Mouse (Mus musculus): ENCODE results near the gene Wnt3. TPM values are rescaled to one million over a fixed set of nuclear protein-coding genes. Genes with fewer than 3 reads are reported as not detected.
"Not testable (repeated sequence)": the region's sequence is repeated elsewhere in the genome, so short reads cannot be mapped to it uniquely, and the experiment has no call there.

Wnt3 gene
- not detected in 2 replicates for total RNA-seq (2015)
- total RNA-seq (2017), result not detected in 2 replicates

GRCm38 (mm10) chr11:103773387-103774227 lies at the start of gene Wnt3:
Wnt3 (plus strand) TSS chr11:103774150.
- no peak for ATAC-seq (ENCODE audit: poor library complexity, severe bottlenecking)

GRCm38 (mm10) chr11:103724331-103724771 lies 49.6 kb upstream of the Wnt3 start:
- no peak for ATAC-seq (ENCODE audit: poor library complexity, severe bottlenecking)

- ATAC-seq (ENCODE audit: poor library complexity, severe bottlenecking), result no peak
Measured at GRCm38 (mm10) chr11:103729282-103729985, 44.5 kb upstream of the Wnt3 start.

GRCm38 (mm10) chr11:103731594-103731993 lies 42.4 kb upstream of the Wnt3 start:
- no peak for ATAC-seq (ENCODE audit: poor library complexity, severe bottlenecking)

- no peak for ATAC-seq (ENCODE audit: poor library complexity, severe bottlenecking)
Measured at GRCm38 (mm10) chr11:103732306-103732705, 41.6 kb upstream of the Wnt3 start.

GRCm38 (mm10) chr11:103733069-103733468 lies 40.9 kb upstream of the Wnt3 start:
- no peak for ATAC-seq (ENCODE audit: poor library complexity, severe bottlenecking)

DNA sequence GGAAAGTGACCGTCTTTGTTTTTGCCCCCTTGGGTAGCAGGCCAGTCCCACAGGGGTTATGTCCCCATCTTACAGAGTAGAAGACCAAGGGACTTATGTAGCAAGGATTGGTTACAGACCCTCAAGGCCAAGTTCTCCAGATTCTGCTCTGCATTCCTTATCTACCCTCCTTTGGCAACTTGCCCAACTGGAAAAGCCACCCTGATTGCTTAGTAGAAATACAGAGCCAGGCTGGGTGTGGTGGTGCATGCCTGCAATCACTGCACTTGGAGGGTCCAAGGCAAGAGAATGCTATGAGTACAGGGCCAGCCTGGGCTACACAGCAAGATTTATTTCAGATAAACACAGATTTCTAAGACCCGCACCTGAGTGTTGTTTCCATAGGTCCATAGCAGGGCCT lies 40.0 kb upstream of the Wnt3 start:
- ATAC-seq (ENCODE audit: poor library complexity, severe bottlenecking), result no peak

DNA sequence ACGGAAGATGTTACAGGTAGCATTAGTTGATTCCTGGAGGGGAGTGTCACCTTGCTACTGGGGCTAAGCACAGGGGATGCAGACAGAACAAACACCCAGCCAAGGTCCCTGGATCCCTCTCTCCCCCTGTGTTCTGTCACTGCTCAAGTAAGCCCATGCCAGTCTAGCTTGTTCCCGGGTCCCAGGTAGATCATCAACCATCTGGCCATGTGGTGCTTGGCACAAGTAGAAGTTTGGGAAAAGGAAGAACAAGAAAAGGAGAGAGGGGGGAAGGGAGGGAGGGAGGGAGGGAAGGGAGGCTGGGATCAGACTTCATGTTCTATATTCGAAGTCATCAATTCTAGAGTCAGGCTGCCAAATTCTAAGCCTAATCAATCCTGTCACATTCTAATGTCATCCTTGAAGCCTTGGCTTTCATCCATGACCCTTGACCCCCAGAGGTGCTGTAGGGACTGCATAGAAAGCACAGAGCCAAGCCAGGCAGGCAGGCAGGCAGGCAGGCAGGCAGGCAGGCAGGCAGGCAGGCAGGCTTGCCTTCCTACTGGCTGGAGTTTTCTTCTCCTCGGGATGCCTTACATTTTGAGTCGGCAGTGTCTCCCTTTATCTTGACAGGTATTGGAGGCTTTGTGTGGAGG lies 39.4 kb upstream of the Wnt3 start:
- no peak for ATAC-seq (ENCODE audit: poor library complexity, severe bottlenecking)

GRCm38 (mm10) chr11:103735046-103735781 lies 38.7 kb upstream of the Wnt3 start:
- no peak for ATAC-seq (ENCODE audit: poor library complexity, severe bottlenecking)

DNA sequence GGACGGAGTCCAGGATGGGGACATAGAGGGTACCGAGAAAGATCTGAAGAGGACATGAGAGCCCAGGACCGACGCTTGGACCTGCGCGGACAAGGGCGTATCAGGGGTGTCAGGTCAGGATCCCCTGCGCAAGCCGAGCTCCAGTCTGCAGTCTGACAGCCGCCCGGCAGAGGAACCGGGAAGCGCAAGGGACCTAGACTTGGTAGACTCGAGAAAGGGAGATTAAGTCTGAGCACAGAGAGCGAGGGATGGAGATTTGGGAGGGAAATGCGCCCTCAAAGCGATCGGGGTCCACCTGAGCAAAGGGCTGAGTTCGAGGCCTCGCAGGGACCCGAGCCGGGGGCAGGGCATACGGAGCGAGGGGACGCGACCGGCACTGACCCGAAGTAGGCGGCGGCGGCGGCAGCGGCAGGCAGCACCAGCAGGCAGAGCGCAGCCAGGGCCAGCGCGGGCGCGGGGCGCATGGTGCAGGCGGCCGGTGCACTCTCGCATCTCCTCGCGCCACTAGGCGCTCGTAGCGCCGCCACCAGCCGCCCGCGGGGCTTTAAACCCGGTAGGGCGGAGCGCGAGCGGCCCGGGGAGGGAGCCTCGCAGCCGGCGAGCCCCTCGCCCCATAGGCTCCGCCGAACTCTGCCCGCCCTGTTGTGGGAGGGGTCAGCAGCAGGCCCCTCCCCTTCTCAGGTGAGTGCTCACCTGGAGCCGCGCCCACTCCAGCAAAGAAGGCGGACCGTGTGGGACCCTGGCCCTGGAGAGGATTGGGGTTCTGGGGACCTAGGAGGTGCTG lies 24.5 kb upstream of the Wnt3 start, which contains the start of gene Wnt9b:
TSS of gene Wnt9b (minus strand) at position 516 of the 784 bp plus-strand sequence.
- ATAC-seq (ENCODE audit: poor library complexity, severe bottlenecking), result no peak

GRCm38 (mm10) chr11:103750612-103751011 lies 23.3 kb upstream of the Wnt3 start:
- ATAC-seq (ENCODE audit: poor library complexity, severe bottlenecking), result 0 out of 2 replicates have a peak, but pooled peaks have one; percentile 45

DNA sequence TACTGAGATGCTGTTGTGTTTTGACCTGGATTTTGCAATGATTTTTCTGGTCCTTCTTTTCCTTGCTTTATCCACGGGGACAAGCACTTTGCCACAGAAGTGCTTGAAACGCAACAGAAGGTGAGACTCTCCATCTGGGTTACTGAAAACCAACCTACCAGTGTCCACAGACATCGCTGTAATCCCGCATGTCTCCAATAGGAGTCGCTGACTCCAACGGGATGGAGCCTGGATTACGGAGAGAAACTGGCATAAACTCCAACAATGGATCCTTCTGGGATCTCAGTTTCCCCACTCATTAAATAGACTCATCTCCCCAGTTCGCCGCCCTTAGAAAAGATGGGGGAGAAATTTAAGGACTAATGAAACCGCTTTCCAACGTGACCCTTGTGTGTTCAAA lies 15.9 kb upstream of the Wnt3 start:
- ATAC-seq (ENCODE audit: poor library complexity, severe bottlenecking), result no peak

DNA sequence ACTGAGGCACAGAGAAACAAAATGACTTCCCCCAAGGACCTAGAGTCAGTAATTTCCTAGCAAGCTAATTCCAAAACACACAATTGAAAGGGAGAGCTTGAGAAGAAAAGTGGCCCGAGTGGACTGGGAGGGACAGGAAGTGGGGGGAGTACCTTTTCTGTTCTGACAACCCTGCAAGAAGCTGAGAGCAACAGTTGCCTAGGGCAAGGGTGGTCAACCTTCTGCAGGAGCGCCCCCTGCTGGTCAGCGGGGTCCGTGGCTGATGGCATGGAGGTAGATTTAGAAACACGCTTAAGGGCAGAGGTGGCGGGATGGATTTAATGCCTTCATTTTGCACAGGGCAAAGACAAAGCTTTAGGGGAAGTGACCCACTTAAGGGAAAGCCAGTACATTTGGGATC lies 15.2 kb upstream of the Wnt3 start:
- ATAC-seq (ENCODE audit: poor library complexity, severe bottlenecking), result peak; percentile 66

DNA sequence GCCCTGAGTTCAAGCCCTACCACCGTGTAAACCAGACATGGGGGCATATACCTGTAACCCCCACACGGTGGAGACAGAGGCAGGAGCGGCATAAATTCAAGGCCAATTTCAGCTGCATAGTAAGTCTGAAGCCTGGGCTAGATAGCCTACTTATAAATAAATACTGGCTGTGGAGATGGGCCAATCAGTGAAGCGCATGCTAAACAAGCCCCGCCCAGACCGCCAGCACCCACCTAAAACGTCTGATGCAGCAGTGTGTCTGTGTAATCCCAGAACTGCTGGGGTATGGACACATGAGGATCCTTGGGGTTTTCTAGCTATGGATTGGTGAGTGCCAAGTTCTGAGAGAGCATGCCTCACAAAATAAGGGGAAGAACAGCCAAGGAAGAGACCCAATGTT lies 13.8 kb upstream of the Wnt3 start:
- ATAC-seq (ENCODE audit: poor library complexity, severe bottlenecking), result no peak

DNA sequence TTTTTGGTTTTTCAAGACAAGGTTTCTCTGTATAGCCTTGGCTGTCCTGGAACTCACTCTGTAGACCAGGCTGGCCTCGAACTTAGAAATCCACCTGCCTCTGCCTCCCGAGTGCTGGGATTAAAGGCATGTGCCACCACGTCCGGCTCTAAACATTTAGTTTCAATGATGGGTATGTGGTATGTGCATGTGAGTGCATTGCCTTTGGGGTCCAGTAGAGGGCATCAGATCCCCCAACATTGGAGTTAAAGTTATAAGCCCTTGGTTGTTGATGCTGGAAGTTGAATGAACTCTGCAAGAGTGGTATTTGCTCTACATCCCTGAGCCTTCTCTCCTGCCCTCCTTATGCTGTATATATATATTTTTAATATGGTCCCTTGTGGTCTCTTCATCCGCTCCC lies 13.1 kb upstream of the Wnt3 start:
- ATAC-seq (ENCODE audit: poor library complexity, severe bottlenecking), result not testable (repeated sequence)

DNA sequence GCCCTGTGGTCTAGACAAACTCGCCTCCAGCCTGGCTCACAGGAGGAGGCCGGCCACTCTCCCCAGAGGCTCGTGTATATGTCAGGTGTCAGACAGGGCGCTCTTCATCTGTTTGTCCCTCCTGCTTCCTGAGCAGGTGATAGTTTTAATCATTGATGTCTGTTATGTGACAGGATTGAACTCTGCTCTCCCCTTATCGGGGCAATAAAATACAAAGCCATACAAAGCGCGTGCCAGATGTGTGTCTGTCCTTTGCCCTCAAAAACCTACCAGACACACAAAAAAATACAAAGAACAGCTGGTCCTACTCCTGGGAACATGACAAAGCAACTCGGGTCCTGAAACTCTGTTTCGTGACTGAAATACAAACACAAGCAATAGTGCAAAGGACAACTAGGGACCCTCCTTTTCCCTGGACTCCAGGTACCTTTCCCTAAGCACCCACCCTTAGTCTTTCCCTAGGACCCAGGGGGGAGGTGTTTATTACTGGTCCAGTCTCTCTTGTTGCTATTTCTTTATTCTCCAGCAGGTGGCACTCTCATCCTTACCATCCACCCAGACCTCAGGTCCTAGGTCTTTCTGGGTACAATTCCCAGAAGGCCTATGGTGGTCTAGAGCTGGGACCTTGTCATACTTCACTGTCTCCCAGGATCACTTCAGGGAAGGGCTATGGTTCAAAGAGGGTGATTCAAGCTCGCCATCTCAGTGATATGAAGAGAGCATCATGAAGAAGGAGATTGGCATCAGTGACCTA lies 10.4 kb upstream of the Wnt3 start:
- ATAC-seq (ENCODE audit: poor library complexity, severe bottlenecking), result peak; percentile 49; the same call in 1 of the 2 replicates

DNA sequence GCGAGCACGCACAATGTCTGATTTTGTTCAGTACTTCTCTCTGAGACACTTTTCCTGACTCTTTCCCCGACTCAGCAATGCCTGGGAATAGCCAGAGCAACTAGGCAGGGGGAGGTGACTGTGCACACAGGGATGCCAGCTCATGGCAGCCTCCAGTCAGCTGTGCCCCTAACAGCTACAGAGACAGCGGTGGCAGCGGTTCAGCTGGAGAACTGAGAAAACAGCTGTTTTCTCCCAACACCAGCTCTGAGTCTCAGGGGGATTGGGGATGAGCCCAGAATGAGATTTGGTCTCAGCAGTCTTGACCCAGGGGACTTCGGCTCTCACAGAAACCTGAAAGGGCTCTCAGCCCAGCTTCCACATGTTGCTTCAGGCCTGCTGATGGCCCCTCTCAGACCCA lies 9.3 kb upstream of the Wnt3 start:
- no peak for ATAC-seq (ENCODE audit: poor library complexity, severe bottlenecking)

GRCm38 (mm10) chr11:103765556-103766011 lies 8.4 kb upstream of the Wnt3 start:
- ATAC-seq (ENCODE audit: poor library complexity, severe bottlenecking), result no peak

DNA sequence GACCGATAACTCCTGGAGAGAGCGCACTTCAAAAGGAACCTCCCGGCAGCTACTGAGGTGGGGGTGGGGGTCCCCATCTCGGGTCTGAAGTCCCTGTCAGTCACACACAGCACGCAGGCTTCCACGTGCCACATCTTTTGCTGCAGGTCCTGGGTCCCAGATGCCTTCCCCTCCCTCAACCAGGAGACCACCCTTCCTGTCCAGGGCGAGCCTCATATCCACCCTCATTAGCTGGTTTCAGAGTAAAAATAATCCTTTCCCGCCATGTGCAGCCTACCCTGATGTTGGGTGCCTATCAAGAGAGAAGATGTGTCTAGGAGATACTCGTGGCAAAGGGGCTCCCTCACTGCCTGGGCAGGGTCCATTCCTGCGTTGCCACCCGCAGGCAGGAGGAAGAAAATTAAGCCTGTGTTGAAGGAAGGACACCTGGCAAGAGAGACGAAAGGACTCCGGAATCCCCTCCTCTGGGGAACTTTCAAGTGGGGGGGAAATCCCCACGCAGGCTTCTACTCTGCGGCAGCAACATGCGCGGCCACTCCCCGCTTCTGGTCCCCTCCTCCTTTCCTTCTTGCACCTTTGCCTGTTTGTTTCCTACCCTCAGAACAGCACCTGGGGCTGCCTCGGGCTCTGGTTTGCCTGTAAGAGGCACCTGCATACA lies 2.7 kb upstream of the Wnt3 start:
- no peak for ATAC-seq (ENCODE audit: poor library complexity, severe bottlenecking)

All from megakaryocyte, adult 5-6 weeks (primary cell).